Mouse (Mus musculus): ENCODE results near the gene Pam.

The Pam gene

DNA sequence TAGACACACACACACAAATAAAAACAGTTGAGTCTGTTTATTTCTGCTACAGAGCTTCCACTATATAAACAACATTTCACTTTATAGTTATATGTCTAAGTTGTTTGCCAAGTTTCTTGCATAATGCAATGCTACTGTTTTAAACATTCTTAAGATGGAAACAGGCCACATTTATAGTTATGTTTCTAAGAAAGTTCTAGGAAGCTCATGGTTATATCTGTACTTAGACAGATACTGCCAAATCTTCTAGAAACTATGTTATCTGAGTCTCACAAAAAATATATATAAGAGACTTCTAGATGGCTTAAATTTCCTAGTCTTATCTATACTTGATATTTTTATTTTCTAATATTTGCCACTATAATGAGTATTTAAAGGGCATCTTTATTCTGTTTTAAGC is 342.2 kb downstream of the Pam start:
- no peak for DNase-seq

DNA sequence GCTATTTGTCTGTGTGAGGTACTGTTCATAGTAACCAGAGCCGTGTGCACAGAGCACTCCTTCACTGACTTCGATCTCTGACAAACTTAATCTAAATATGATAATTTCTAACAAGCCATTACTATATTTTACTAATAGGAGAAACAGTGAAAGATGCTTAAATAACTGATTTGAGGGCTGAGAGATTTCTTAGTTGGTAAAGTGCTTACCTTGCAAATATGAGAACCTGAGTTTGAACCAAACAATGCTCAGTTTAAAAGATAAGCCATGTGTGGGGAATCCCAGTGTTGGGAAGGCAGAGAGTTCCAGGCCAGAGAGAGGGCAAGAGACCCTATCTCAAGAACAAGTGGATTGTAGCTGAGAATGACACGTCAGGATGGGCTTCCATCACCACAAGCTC is 347.3 kb downstream of the Pam start:
- no peak for DNase-seq

DNA sequence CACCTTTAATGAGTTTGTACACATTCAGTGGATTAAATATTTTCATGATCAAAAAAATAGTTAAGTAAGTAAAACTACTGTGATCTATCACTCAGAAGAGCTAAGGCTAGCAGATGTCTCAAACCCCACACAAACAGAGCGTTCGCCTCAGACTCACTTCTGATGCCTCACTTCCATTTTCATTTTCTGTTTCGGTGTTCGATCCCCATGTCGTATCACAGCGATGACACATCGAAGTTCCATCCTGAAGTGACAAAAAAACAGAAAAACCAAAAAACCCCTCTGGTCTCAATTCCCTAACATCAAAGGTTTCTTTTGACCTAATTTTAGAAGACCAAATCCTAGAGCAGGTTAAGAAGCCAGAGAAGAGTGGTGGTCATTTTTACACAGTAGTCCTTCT is 349.2 kb downstream of the Pam start:
- DNase-seq: no peak

DNA sequence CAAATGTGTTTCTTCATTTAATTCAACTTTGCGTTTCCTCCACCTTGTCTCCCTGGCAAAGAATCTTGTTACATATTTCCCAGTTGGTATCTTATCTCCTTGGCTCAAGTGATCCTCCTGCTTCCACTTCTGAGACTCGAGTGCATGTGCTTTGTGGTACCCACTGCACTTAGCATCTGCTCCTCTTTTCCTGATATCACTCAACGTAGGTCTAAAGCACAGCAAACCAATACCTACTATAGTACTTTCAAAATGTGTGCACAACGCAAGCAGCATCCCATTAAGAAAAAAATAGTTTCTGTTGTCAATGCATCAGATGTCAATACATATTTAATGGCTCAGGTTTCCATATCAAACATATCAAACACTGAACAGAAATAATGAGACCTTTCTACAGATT is 349.7 kb downstream of the Pam start:
- DNase-seq: no peak
